Mouse (Mus musculus): Measurements from ENCODE around the gene Atp6v1g2. TPM values are rescaled to one million over a fixed set of nuclear protein-coding genes. Genes with fewer than 3 reads are reported as not detected.
"Not testable (repeated sequence)": the region's sequence is repeated elsewhere in the genome, so short reads cannot be mapped to it uniquely, and the experiment has no call there.

The Atp6v1g2 gene
- total RNA-seq, 2 experiments from 2014 or later: 1.9 to 2.0 TPM

GRCm38 (mm10) chr17:35232659-35233058 is 801 bp upstream of the Atp6v1g2 start:
- intact Hi-C loops (cut with DNase I): loop anchor here (1.0 to 10.0 kb wide), 4 partner anchors 35 to 208 kb away; partner anchors contain the start of gene Sapcd1
- no peak for DNase-seq
- Histone ChIP-seq H3K27ac (peak overlapping the region; percentile 95), H3K4me3 (no peak overlapping the region)
- TF ChIP-seq CTCF (IDR thresholded peaks at IDR 0.05): no peak

DNA sequence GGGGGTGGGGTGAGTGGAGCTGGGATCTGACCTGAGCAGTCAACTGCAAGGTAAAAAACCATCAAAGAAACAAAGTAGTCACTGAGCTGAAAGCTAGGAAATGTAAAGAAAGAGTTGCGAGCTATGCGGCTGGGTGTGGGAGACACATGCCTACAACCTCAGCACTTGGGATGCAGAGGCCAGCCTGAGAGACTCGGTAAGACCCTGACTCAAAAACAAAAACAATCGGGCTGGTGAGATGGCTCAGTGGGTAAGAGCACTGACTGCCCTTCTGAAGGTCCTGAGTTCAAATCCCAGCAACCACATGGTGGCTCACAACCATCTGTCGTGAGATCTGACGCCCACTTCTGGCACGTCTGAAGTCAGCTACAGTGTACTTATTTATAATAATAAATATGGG is 630 bp downstream of the Atp6v1g2 start:
- Histone ChIP-seq H3K4me3 (peak overlapping the region; percentile 80), H3K27ac (peak overlapping the region; percentile 95)
- not testable (repeated sequence) for DNase-seq
- intact Hi-C loops (cut with DNase I): loop anchor here (5.0 to 10.0 kb wide), 2 partner anchors 37 to 209 kb away; partner anchors contain the start of gene Sapcd1

GRCm38 (mm10) chr17:35234903-35235302 is 1.4 kb downstream of the Atp6v1g2 start:
- no peak for TF ChIP-seq CTCF (IDR thresholded peaks at IDR 0.05)
- Histone ChIP-seq H3K4me3 (peak overlapping the region; percentile 80), H3K27ac (peak overlapping the region; percentile 95)
- DNase-seq: peak; percentile 55
- intact Hi-C loops (cut with DNase I): loop anchor here (5.0 to 10.0 kb wide), 3 partner anchors 38 to 210 kb away; partner anchors contain the start of genes D17H6S53E and Sapcd1

- intact Hi-C loops (cut with DNase I): loop anchor here (5.0 to 10.0 kb wide), 2 partner anchors 109 to 211 kb away; partner anchors contain the start of genes D17H6S53E and Sapcd1
- TF ChIP-seq CTCF (IDR thresholded peaks at IDR 0.05): no peak
- peak within 1 kb of the TSS; percentile 95 for H3K27ac ChIP-seq
Measured at GRCm38 (mm10) chr17:35235614-35236389, 2.3 kb downstream of the Atp6v1g2 start, which contains the start of gene Nfkbil1. Gene Nfkbil1 (minus strand): TSS chr17:35235792.

GRCm38 (mm10) chr17:35236390-35236746 is 2.9 kb downstream of the Atp6v1g2 start:
- TF ChIP-seq CTCF (IDR thresholded peaks at IDR 0.05): no peak; the same call in 1 of the 2 replicates
- H3K4me3 ChIP-seq: peak overlapping the region; percentile 80
- peak; percentile 96 for DNase-seq
- H3K27ac ChIP-seq: peak overlapping the region; percentile 95
- intact Hi-C loops (cut with DNase I): loop anchor here (5.0 to 10.0 kb wide), 2 partner anchors 109 to 212 kb away; partner anchors contain the start of genes D17H6S53E and Sapcd1

More at GRCm38 (mm10) chr17:35235614-35236389, 2.3 kb downstream of the Atp6v1g2 start, which contains the start of gene Nfkbil1:
- H3K4me3 ChIP-seq: peak within 1 kb of the TSS; percentile 80
- peak; percentile 91 for DNase-seq

GRCm38 (mm10) chr17:35236996-35237395 is 3.5 kb downstream of the Atp6v1g2 start:
- intact Hi-C loops (cut with DNase I): loop anchor here (5.0 to 10.0 kb wide), 2 partner anchors 110 to 212 kb away; partner anchors contain the start of genes D17H6S53E and Sapcd1
- no peak overlapping the region for H3K4me3 ChIP-seq
- DNase-seq: no peak

DNA sequence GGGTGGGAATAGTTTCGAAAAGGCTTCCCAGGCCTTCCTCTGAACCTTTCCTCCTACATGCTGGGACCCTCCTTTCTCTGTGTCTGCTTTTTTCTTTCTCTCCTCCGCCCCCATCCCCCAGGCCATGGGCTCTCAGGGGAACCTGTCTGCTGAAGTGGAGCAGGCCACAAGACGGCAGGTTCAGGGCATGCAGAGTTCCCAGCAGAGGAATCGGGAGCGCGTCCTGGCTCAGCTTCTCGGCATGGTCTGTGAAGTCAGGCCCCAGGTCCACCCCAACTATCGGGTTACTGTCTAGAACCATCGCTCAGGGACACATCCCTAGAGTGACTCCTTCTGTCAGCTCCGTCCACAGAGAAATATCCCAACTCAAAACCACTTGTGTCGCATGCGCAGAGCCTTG is 4.0 kb downstream of the Atp6v1g2 start:
- Histone ChIP-seq H3K4me3 (no peak overlapping the region), H3K27ac (no peak overlapping the region)
- TF ChIP-seq CTCF (IDR thresholded peaks at IDR 0.05): no peak
- no peak for DNase-seq
- intact Hi-C loops (cut with DNase I): loop anchor here (5.0 to 10.0 kb wide), 2 partner anchors 110 to 213 kb away; partner anchors contain the start of genes D17H6S53E and Sapcd1

More at GRCm38 (mm10) chr17:35236996-35237395, 3.5 kb downstream of the Atp6v1g2 start:
- no peak for TF ChIP-seq CTCF (IDR thresholded peaks at IDR 0.05)
- H3K27ac ChIP-seq: no peak overlapping the region

- intact Hi-C loops (cut with DNase I): loop anchor here (5.0 to 10.0 kb wide), 3 partner anchors 112 to 342 kb away; partner anchors contain the start of genes C2, D17H6S53E, Ehmt2 and Sapcd1
- Histone ChIP-seq H3K4me3 (no peak overlapping the region), H3K27ac (peak overlapping the region; percentile 98)
- DNase-seq: no peak
- no peak for TF ChIP-seq CTCF (IDR thresholded peaks at IDR 0.05)
Measured at GRCm38 (mm10) chr17:35239700-35240099, 6.2 kb downstream of the Atp6v1g2 start.

- Histone ChIP-seq H3K4me3 (peak overlapping the region; percentile 98), H3K27ac (peak overlapping the region; percentile 98)
- no peak for TF ChIP-seq CTCF (IDR thresholded peaks at IDR 0.05)
- intact Hi-C loops (cut with DNase I): loop anchor here (5.0 kb wide), 1 partner anchor 343 kb away; the partner anchor contains the start of genes C2 and Ehmt2
- no peak for DNase-seq
Measured at GRCm38 (mm10) chr17:35240384-35241304, 7.2 kb downstream of the Atp6v1g2 start.

GRCm38 (mm10) chr17:35241305-35242014 is 8.0 kb downstream of the Atp6v1g2 start, which contains the start of gene Ddx39b:
Gene Ddx39b (plus strand): TSS chr17:35241746.
- TF ChIP-seq CTCF (IDR thresholded peaks at IDR 0.05): peak; percentile 19; the same call in 1 of the 2 replicates
- intact Hi-C loops (cut with DNase I): loop anchor here (2.0 to 5.0 kb wide), 2 partner anchors 344 to 655 kb away; partner anchors contain the start of genes C2 and Ehmt2
- peak within 1 kb of the TSS; percentile 98 for H3K27ac ChIP-seq
- H3K4me3 ChIP-seq: peak within 1 kb of the TSS; percentile 98
- DNase-seq: peak; percentile 98
